ENCODE assay signal across 7 mouse cellular contexts in the genomic region with DNA sequence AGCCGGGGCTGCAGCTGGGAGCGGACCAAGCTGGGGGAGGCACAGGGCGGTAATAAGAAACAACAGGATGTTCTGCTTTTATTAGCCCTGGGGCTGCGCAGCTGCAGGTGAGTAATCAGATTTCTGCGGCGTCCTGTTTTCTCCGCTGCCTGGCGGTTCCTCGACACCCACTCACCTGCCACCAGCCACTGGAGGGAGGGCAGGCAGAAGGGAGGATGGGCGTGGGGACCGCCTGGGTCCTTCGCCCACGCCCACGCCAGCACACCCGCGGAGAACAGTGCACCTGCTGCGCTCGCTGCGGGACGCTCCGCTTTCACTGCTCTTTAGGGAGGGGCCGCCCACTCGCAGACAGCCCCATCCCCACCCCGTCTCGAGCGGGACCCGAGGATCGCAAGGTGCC. TPM values are rescaled to one million over a fixed set of nuclear protein-coding genes. Genes with fewer than 3 reads are reported as not detected.
DNase-seq lines count a peak whose midpoint lies in the region; ATAC-seq and TF ChIP-seq lines count a peak whose summit lies in the region.

No protein-coding gene starts in this region.

- H3K27me3 ChIP-seq in forebrain, embryonic 11.5 days (ENCODE audit: control insufficient read depth, insufficient read depth, low read length), result peaks cover 17% of the 10 kb centered on the region; the same call in 1 of the 2 replicates
- peaks cover 25% of the 10 kb centered on the region for H3K27me3 ChIP-seq in intestine, postnatal 0 days (replicated peaks; ENCODE audit: control insufficient read depth, insufficient read depth, low read length)
- peaks cover 18% of the 10 kb centered on the region for H3K27me3 ChIP-seq in midbrain, embryonic 15.5 days (replicated peaks)

- no peak overlapping the region for H3K27ac ChIP-seq in forebrain, embryonic 11.5 days (ENCODE audit: low read depth, low read length)
- H3K27ac ChIP-seq in intestine, postnatal 0 days (ENCODE audit: low read depth, low read length), result no peak overlapping the region
- H3K27ac ChIP-seq in midbrain, embryonic 15.5 days, result no peak overlapping the region

- no peak overlapping the region for H3K9ac ChIP-seq in forebrain, embryonic 11.5 days (ENCODE audit: low read length)
- no peak overlapping the region for H3K9ac ChIP-seq in intestine, postnatal 0 days (ENCODE audit: low read depth, low read length)
- peak overlapping the region; percentile 43 for H3K9ac ChIP-seq in midbrain, embryonic 15.5 days

- TF ChIP-seq CTCF in intestine, postnatal 0 days (IDR thresholded peaks at IDR 0.05; ENCODE audit: low read depth), result no peak

- no peaks in the 10 kb centered on the region for H3K36me3 ChIP-seq in forebrain, embryonic 11.5 days (ENCODE audit: control insufficient read depth, insufficient read depth, low read length)
- H3K36me3 ChIP-seq in intestine, postnatal 0 days (ENCODE audit: control insufficient read depth, insufficient read depth), result no peaks in the 10 kb centered on the region
- H3K36me3 ChIP-seq in midbrain, embryonic 15.5 days (replicated peaks), result no peaks in the 10 kb centered on the region

- peak overlapping the region; percentile 24 for H3K4me2 ChIP-seq in forebrain, embryonic 11.5 days (ENCODE audit: low read depth, low read length, severe bottlenecking)
- peak overlapping the region; percentile 60 for H3K4me2 ChIP-seq in intestine, postnatal 0 days (replicated peaks; ENCODE audit: low read depth)
- H3K4me2 ChIP-seq in midbrain, embryonic 15.5 days, result peak overlapping the region; percentile 69

- no peaks in the 10 kb centered on the region for H3K9me3 ChIP-seq in forebrain, embryonic 11.5 days (ENCODE audit: control insufficient read depth, low read length)
- no peaks in the 10 kb centered on the region for H3K9me3 ChIP-seq in intestine, postnatal 0 days (ENCODE audit: control insufficient read depth)
- no peaks in the 10 kb centered on the region for H3K9me3 ChIP-seq in midbrain, embryonic 15.5 days

- H3K4me1 ChIP-seq in forebrain, embryonic 11.5 days (replicated peaks; ENCODE audit: control insufficient read depth, insufficient read depth, low read length), result no peaks in the 10 kb centered on the region
- no peaks in the 10 kb centered on the region; the same call in 1 of the 2 replicates for H3K4me1 ChIP-seq in intestine, postnatal 0 days (replicated peaks; ENCODE audit: control insufficient read depth, insufficient read depth, low read length)
- peaks cover 8% of the 10 kb centered on the region for H3K4me1 ChIP-seq in midbrain, embryonic 15.5 days

- peak; percentile 41 for DNase-seq in urinary bladder, postnatal 14 days (ENCODE audit: low spot score)
- no peak for DNase-seq in urinary bladder, postnatal 10 days (ENCODE audit: low spot score)
- DNase-seq in forebrain, embryonic 11.5 days (ENCODE audit: low spot score), result no peak
- DNase-seq in telencephalon, adult 2 months (ENCODE audit: low read depth, low spot score), result peak; percentile 13
- DNase-seq in embryo, embryonic 10 days (ENCODE audit: low spot score), result no peak

- no peak for ATAC-seq in forebrain, embryonic 11.5 days (replicated peaks; ENCODE audit: low FRiP score)
- ATAC-seq in intestine, postnatal 0 days, result peak; percentile 48
- no peak for ATAC-seq in midbrain, embryonic 15.5 days (replicated peaks)

- WGBS in forebrain, embryonic 11.5 days, result 3% methylated on average over 28 of the region's 28 CpGs
- 2% methylated on average over 26 of the region's 28 CpGs for WGBS in intestine, postnatal 0 days
- 4% methylated on average over 28 of the region's 28 CpGs for WGBS in midbrain, embryonic 15.5 days

- H3K4me3 ChIP-seq in forebrain, embryonic 11.5 days (ENCODE audit: low read depth, low read length), result no peak overlapping the region
- peak overlapping the region; percentile 28 for H3K4me3 ChIP-seq in intestine, postnatal 0 days (ENCODE audit: low read depth, low read length)
- peak overlapping the region; percentile 34 for H3K4me3 ChIP-seq in midbrain, embryonic 15.5 days

RNA-seq across cellular contexts. Expression of a gene that starts 28.5 kb away (rescaled TPM):
- 388 and 392 TPM in 2 replicates for polyA plus RNA-seq in forebrain, embryonic 11.5 days (2014; fragmentation: Nextera tagmentation; extraction: Ambion mirVana)
- 268 and 276 TPM in 2 replicates for polyA plus RNA-seq in intestine, postnatal 0 days (2015; fragmentation: Nextera tagmentation; extraction: Ambion mirVana)
- 262 and 276 TPM in 2 replicates for polyA plus RNA-seq in midbrain, embryonic 15.5 days (2015; fragmentation: Nextera tagmentation; extraction: Ambion mirVana)

Comparison
In these comparisons a context has a peak if more than half of its experiments do, and no peak if none do; other contexts are left out.
1. DNase-seq: peak in urinary bladder, postnatal 14 days (single experiment) and telencephalon, adult 2 months (single experiment); none in urinary bladder, postnatal 10 days (single experiment), forebrain, embryonic 11.5 days (single experiment) and embryo, embryonic 10 days (single experiment).
2. Peak in every context shown above with its lines, with median percentiles within 50 percentile points of each other: H3K4me2 ChIP-seq.